ENCODE assay signal across 10 mouse cellular contexts in genomic region chr12:54833856-54834399, GRCm38 (mm10). TPM values are rescaled to one million over a fixed set of nuclear protein-coding genes. Genes with fewer than 3 reads are reported as not detected.
A peak's percentile ranks its signal among the peaks of the same experiment; 100 is the strongest.
DNase-seq lines count a peak whose midpoint lies in the region; ATAC-seq lines count a peak whose summit lies in the region.
"Had no signal": no experiment of that assay in that cellular context is flagged by ENCODE, and none has a peak within 500 bp of the region (broad histone marks: within the 10 kb centered on the region; RNA-seq: fewer than 3 reads in every experiment).

No protein-coding gene starts in this region.

- no peak overlapping the region for H3K4me3 ChIP-seq in embryonic facial prominence, embryonic 14.5 days (ENCODE audit: low read depth, low read length)
- no peak overlapping the region for H3K4me3 ChIP-seq in embryonic facial prominence, embryonic 10.5 days
- H3K4me3 ChIP-seq in limb, embryonic 10.5 days: no peak overlapping the region
- no peak overlapping the region for H3K4me3 ChIP-seq in hindbrain, embryonic 10.5 days

- 0 out of 2 replicates have a peak overlapping the region, but pooled peaks have one; percentile 28 for H3K27ac ChIP-seq in embryonic facial prominence, embryonic 14.5 days (replicated peaks; ENCODE audit: low read depth, low read length)
- H3K27ac ChIP-seq in embryonic facial prominence, embryonic 10.5 days (replicated peaks): no peak overlapping the region
- peak overlapping the region; percentile 46 for H3K27ac ChIP-seq in limb, embryonic 10.5 days
- no peak overlapping the region for H3K27ac ChIP-seq in hindbrain, embryonic 10.5 days

- no peaks in the 10 kb centered on the region for H3K36me3 ChIP-seq in embryonic facial prominence, embryonic 14.5 days (ENCODE audit: control insufficient read depth, insufficient read depth, low read length)
- no peaks in the 10 kb centered on the region for H3K36me3 ChIP-seq in embryonic facial prominence, embryonic 10.5 days (replicated peaks)
- no peaks in the 10 kb centered on the region for H3K36me3 ChIP-seq in limb, embryonic 10.5 days
- H3K36me3 ChIP-seq in hindbrain, embryonic 10.5 days: no peaks in the 10 kb centered on the region
- H3K36me3 ChIP-seq: forebrain, embryonic 15.5 days had no signal

- H3K27me3 ChIP-seq in embryonic facial prominence, embryonic 14.5 days (replicated peaks; ENCODE audit: control insufficient read depth, insufficient read depth, low read length): no peaks in the 10 kb centered on the region
- H3K27me3 ChIP-seq in embryonic facial prominence, embryonic 10.5 days (replicated peaks; ENCODE audit: low read depth, poor library complexity, severe bottlenecking): no peaks in the 10 kb centered on the region
- H3K27me3 ChIP-seq in limb, embryonic 10.5 days (ENCODE audit: low read depth, poor library complexity, severe bottlenecking): no peaks in the 10 kb centered on the region
- no peaks in the 10 kb centered on the region for H3K27me3 ChIP-seq in hindbrain, embryonic 10.5 days (ENCODE audit: insufficient read depth, poor library complexity, severe bottlenecking)
- H3K27me3 ChIP-seq: forebrain, embryonic 15.5 days had no signal

- H3K4me1 ChIP-seq in embryonic facial prominence, embryonic 14.5 days (ENCODE audit: control insufficient read depth, insufficient read depth, low read length): peaks cover 3% of the 10 kb centered on the region; the same call in 1 of the 2 replicates
- H3K4me1 ChIP-seq in embryonic facial prominence, embryonic 10.5 days: peaks cover 20% of the 10 kb centered on the region
- H3K4me1 ChIP-seq in limb, embryonic 10.5 days: peaks cover 14% of the 10 kb centered on the region
- peaks cover 13% of the 10 kb centered on the region for H3K4me1 ChIP-seq in hindbrain, embryonic 10.5 days (replicated peaks)

- WGBS in embryonic facial prominence, embryonic 14.5 days: 66% methylated on average over 9 of the region's 9 CpGs
- WGBS in embryonic facial prominence, embryonic 10.5 days: 73% methylated on average over 9 of the region's 9 CpGs
- 82% methylated on average over 9 of the region's 9 CpGs for WGBS in limb, embryonic 10.5 days
- WGBS in hindbrain, embryonic 10.5 days: 70% methylated on average over 9 of the region's 9 CpGs

- no peak for DNase-seq in embryonic facial prominence, embryonic 14.5 days (ENCODE audit: low spot score)
- no peak for DNase-seq in embryonic facial prominence, embryonic 10.5 days (ENCODE audit: low spot score)
- DNase-seq in right cerebral cortex, postnatal 25 days: peak; percentile 16
- DNase-seq in right cerebral cortex, adult 18-20 months: no peak
- DNase-seq in gastrocnemius, postnatal 10 days: peak; percentile 20
- DNase-seq in limb, embryonic 10.5 days (ENCODE audit: low spot score): no peak
- no peak for DNase-seq in adrenal gland, postnatal 4 days (ENCODE audit: low spot score in 2 of 2)
- no peak for DNase-seq in hindbrain, embryonic 10.5 days (ENCODE audit: low spot score)
- DNase-seq: kidney, adult 11 months had no signal

- no peak overlapping the region for H3K9ac ChIP-seq in embryonic facial prominence, embryonic 14.5 days (ENCODE audit: low read depth, low read length)

- H3K9me3 ChIP-seq in embryonic facial prominence, embryonic 14.5 days (ENCODE audit: control insufficient read depth, low read length): no peaks in the 10 kb centered on the region
- H3K9me3 ChIP-seq in embryonic facial prominence, embryonic 10.5 days: no peaks in the 10 kb centered on the region
- H3K9me3 ChIP-seq in limb, embryonic 10.5 days (replicated peaks): no peaks in the 10 kb centered on the region
- no peaks in the 10 kb centered on the region for H3K9me3 ChIP-seq in hindbrain, embryonic 10.5 days
- H3K9me3 ChIP-seq: forebrain, embryonic 15.5 days had no signal

- no peak overlapping the region for H3K4me2 ChIP-seq in embryonic facial prominence, embryonic 14.5 days (ENCODE audit: low read depth, low read length)
- H3K4me2 ChIP-seq: forebrain, embryonic 15.5 days had no signal

- no peak for ATAC-seq in embryonic facial prominence, embryonic 14.5 days (ENCODE audit: low read depth)
- ATAC-seq: forebrain, embryonic 15.5 days had no signal

RNA-seq across cellular contexts. Expression of gene Cfl2, which starts 28.7 kb away (rescaled TPM):
- 314 and 361 TPM in 2 replicates for polyA plus RNA-seq in embryonic facial prominence, embryonic 14.5 days (2014; fragmentation: Nextera tagmentation; extraction: Ambion mirVana)
- polyA plus RNA-seq in embryonic facial prominence, embryonic 10.5 days (2016; fragmentation: Nextera tagmentation; extraction: Ambion mirVana): 159 and 165 TPM in 2 replicates
- 100 to 1,000 TPM; 862 to 872 TPM for total RNA-seq in gastrocnemius, postnatal 10 days (2021)
- polyA plus RNA-seq in limb, embryonic 10.5 days (2016; fragmentation: Nextera tagmentation; extraction: Ambion mirVana): 149 and 151 TPM in 2 replicates
- 100 to 1,000 TPM; 172 to 180 TPM for total RNA-seq in adrenal gland, postnatal 4 days (2021)
- polyA plus RNA-seq in hindbrain, embryonic 10.5 days (2016; fragmentation: Nextera tagmentation; extraction: Ambion mirVana): 182 and 204 TPM in 2 replicates

RNA-seq across cellular contexts. Expression of gene Snx6, which starts 38.4 kb away (rescaled TPM):
- 171 and 183 TPM in 2 replicates for polyA plus RNA-seq in embryonic facial prominence, embryonic 14.5 days (2014; fragmentation: Nextera tagmentation; extraction: Ambion mirVana)
- polyA plus RNA-seq in embryonic facial prominence, embryonic 10.5 days (2016; fragmentation: Nextera tagmentation; extraction: Ambion mirVana): 194 and 195 TPM in 2 replicates
- total RNA-seq in gastrocnemius, postnatal 10 days (2021): 10 to 100 TPM; 32.5 to 37.7 TPM
- 165 and 180 TPM in 2 replicates for polyA plus RNA-seq in limb, embryonic 10.5 days (2016; fragmentation: Nextera tagmentation; extraction: Ambion mirVana)
- total RNA-seq in adrenal gland, postnatal 4 days (2021): 10 to 100 TPM; 81.3 to 92.7 TPM
- polyA plus RNA-seq in hindbrain, embryonic 10.5 days (2016; fragmentation: Nextera tagmentation; extraction: Ambion mirVana): 182 and 191 TPM in 2 replicates

Comparison
In these comparisons a context has a peak if more than half of its experiments do, and no peak if none do; other contexts are left out.
1. DNase-seq: peak in right cerebral cortex, postnatal 25 days (single experiment) and gastrocnemius, postnatal 10 days (single experiment); none in embryonic facial prominence, embryonic 14.5 days (single experiment), embryonic facial prominence, embryonic 10.5 days (single experiment), right cerebral cortex, adult 18-20 months (single experiment), limb, embryonic 10.5 days (single experiment), adrenal gland, postnatal 4 days (0 of 2) and hindbrain, embryonic 10.5 days (single experiment).
2. H3K27ac ChIP-seq: peak in embryonic facial prominence, embryonic 14.5 days (single experiment) and limb, embryonic 10.5 days (single experiment); none in embryonic facial prominence, embryonic 10.5 days (single experiment) and hindbrain, embryonic 10.5 days (single experiment).